Mouse (Mus musculus): ENCODE data around the gene Ccnq.

Ccnq gene

GRCm38 (mm10) chr11:78702319-78702718 is 49.2 kb downstream of the Ccnq start:
- in situ Hi-C loops (cut with MboI, MseI) = loop anchor here in 1 of 2 experiments (10.0 kb wide), 1 partner anchor 108 kb away; no protein-coding TSS in a partner anchor

Data from T-helper 17 cell (primary cell).